Mouse (Mus musculus): ENCODE data around the gene Vps50.

- TF ChIP-seq CTCF (IDR thresholded peaks at IDR 0.05; ENCODE audit: low read depth) (no peak), EP300 (IDR thresholded peaks at IDR 0.05; ENCODE audit: low read depth) (no peak)
Observed at GRCm38 (mm10) chr6:3498162-3498848, at the start of gene Vps50, which contains the start of gene Hepacam2.
